Mouse (Mus musculus): Measurements from ENCODE around the gene Otoa. TPM values are rescaled to one million over a fixed set of nuclear protein-coding genes. Genes with fewer than 3 reads are reported as not detected.

Gene Otoa
- polyA plus RNA-seq, 1 experiment: 0.51 TPM

- peak in 1 of 2 experiments; percentile 17 for DNase-seq
- TF ChIP-seq POLR2A (IDR thresholded peaks at IDR 0.05; ENCODE audit: borderline replicate concordance, insufficient read depth, low read length): no peak
- Histone ChIP-seq H3K27me3 (ENCODE audit: control insufficient read depth, insufficient read depth, low read length) (no peaks in the 10 kb centered on the region; the same call in 1 of the 2 replicates), H3K27ac (ENCODE audit: insufficient read depth, low read length) (no peak overlapping the region), H3K4me1 (ENCODE audit: control insufficient read depth, insufficient read depth, low read length) (peaks cover 5% of the 10 kb centered on the region; the same call in 1 of the 2 replicates), H3K4me3 (replicated peaks; ENCODE audit: insufficient read depth, low read depth, low read length) (no peak overlapping the region)
- WGBS: 26% methylated on average over 9 of the region's 9 CpGs
These were observed 1.6 kb downstream of the Otoa start for GRCm38 (mm10) chr7:121082949-121083513.

- DNase-seq: no peak
These were observed 3.5 kb downstream of the Otoa start for GRCm38 (mm10) chr7:121084840-121085453.

DNA sequence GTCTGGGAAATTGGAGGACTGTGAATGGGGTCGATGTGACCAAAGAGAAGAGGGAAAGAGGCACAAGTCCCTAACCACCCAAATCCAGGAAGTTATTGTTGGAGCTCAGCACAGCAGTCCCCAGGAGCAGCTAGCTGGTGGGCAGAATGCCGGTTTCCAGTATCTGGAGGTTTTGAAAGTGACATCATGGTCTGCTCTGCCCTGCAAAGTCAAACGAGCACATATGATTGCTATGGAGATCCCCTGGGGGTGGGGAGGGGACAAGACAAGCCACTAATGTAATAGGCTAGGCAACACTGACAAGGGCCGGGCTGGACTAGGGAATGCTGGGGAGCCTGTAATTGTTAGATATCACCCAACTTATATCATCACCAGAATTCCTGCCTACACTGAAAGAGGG, 4.0 kb downstream of the Otoa start:
- TF ChIP-seq CTCF (IDR thresholded peaks at IDR 0.05; ENCODE audit: borderline replicate concordance, insufficient read depth, low read depth, low read length) (no peak), POLR2A (IDR thresholded peaks at IDR 0.05; ENCODE audit: borderline replicate concordance, insufficient read depth, low read length) (no peak)
- DNase-seq: no peak
- no peak overlapping the region for H3K4me3 ChIP-seq (replicated peaks; ENCODE audit: insufficient read depth, low read depth, low read length)
- WGBS: 8% methylated on average over 4 of the region's 4 CpGs
- no peak overlapping the region for H3K27ac ChIP-seq (ENCODE audit: insufficient read depth, low read length)
- peaks cover 5% of the 10 kb centered on the region; the same call in 1 of the 2 replicates for H3K4me1 ChIP-seq (ENCODE audit: control insufficient read depth, insufficient read depth, low read length)
- H3K27me3 ChIP-seq (ENCODE audit: control insufficient read depth, insufficient read depth, low read length): no peaks in the 10 kb centered on the region; the same call in 1 of the 2 replicates

More at GRCm38 (mm10) chr7:121084840-121085453, 3.5 kb downstream of the Otoa start:
- TF ChIP-seq POLR2A (IDR thresholded peaks at IDR 0.05; ENCODE audit: borderline replicate concordance, insufficient read depth, low read length) (no peak), CTCF (IDR thresholded peaks at IDR 0.05; ENCODE audit: borderline replicate concordance, insufficient read depth, low read depth, low read length) (no peak)
- H3K4me1 ChIP-seq (ENCODE audit: control insufficient read depth, insufficient read depth, low read length): peaks cover 5% of the 10 kb centered on the region; the same call in 1 of the 2 replicates
- H3K27me3 ChIP-seq (ENCODE audit: control insufficient read depth, insufficient read depth, low read length): no peaks in the 10 kb centered on the region; the same call in 1 of the 2 replicates
- H3K27ac ChIP-seq (ENCODE audit: insufficient read depth, low read length): no peak overlapping the region
- 20% methylated on average over 8 of the region's 8 CpGs for whole genome bisulfite sequencing
- no peak overlapping the region for H3K4me3 ChIP-seq (replicated peaks; ENCODE audit: insufficient read depth, low read depth, low read length)

GRCm38 (mm10) chr7:121088745-121089144, 7.3 kb downstream of the Otoa start:
- WGBS: 74% methylated on average over 5 of the region's 5 CpGs
- no peak overlapping the region for H3K27ac ChIP-seq (ENCODE audit: insufficient read depth, low read length)
- H3K4me1 ChIP-seq (ENCODE audit: control insufficient read depth, insufficient read depth, low read length): no peaks in the 10 kb centered on the region
- TF ChIP-seq CTCF (IDR thresholded peaks at IDR 0.05; ENCODE audit: borderline replicate concordance, insufficient read depth, low read depth, low read length) (0 out of 2 replicates have a peak, but pooled peaks have one; percentile 3), POLR2A (IDR thresholded peaks at IDR 0.05; ENCODE audit: borderline replicate concordance, insufficient read depth, low read length) (no peak)
- no peaks in the 10 kb centered on the region; the same call in 1 of the 2 replicates for H3K27me3 ChIP-seq (ENCODE audit: control insufficient read depth, insufficient read depth, low read length)
- H3K4me3 ChIP-seq (replicated peaks; ENCODE audit: insufficient read depth, low read depth, low read length): no peak overlapping the region
- no peak for DNase-seq

GRCm38 (mm10) chr7:121090748-121091147, 9.3 kb downstream of the Otoa start:
- H3K4me1 ChIP-seq (ENCODE audit: control insufficient read depth, insufficient read depth, low read length): no peaks in the 10 kb centered on the region
- no peak for TF ChIP-seq POLR2A (IDR thresholded peaks at IDR 0.05; ENCODE audit: borderline replicate concordance, insufficient read depth, low read length)
- TF ChIP-seq CTCF (IDR thresholded peaks at IDR 0.05; ENCODE audit: borderline replicate concordance, insufficient read depth, low read depth, low read length): no peak
- 91% methylated on average over 7 of the region's 7 CpGs for WGBS
- H3K4me3 ChIP-seq (replicated peaks; ENCODE audit: insufficient read depth, low read depth, low read length): no peak overlapping the region
- no peak for DNase-seq
- no peak overlapping the region for H3K27ac ChIP-seq (ENCODE audit: insufficient read depth, low read length)
- no peaks in the 10 kb centered on the region; the same call in 1 of the 2 replicates for H3K27me3 ChIP-seq (ENCODE audit: control insufficient read depth, insufficient read depth, low read length)

DNA sequence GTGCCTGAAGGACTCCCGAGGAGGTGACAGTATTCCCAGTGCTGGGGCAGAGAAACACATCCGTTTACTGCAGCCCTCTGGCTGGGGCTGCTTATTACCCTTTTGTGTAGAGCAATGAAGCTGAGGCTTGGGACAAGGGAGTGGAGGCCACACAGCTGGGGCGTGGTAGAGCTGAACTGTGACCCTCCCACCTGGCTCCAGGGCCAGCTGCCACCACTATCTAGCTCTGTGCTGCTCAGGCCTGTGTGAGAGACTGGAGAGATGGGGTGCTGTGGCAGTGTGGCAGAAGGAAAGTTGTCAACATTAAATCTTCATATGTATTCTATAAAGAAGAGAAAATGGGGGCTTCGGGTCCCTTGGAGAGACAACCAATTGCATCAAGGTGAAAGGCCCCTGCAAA, 11.6 kb downstream of the Otoa start:
- WGBS: 77% methylated on average over 4 of the region's 4 CpGs
- TF ChIP-seq CTCF (IDR thresholded peaks at IDR 0.05; ENCODE audit: borderline replicate concordance, insufficient read depth, low read depth, low read length): no peak
- TF ChIP-seq POLR2A (IDR thresholded peaks at IDR 0.05; ENCODE audit: borderline replicate concordance, insufficient read depth, low read length): no peak
- Histone ChIP-seq H3K27ac (ENCODE audit: insufficient read depth, low read length) (no peak overlapping the region), H3K4me3 (replicated peaks; ENCODE audit: insufficient read depth, low read depth, low read length) (no peak overlapping the region), H3K4me1 (ENCODE audit: control insufficient read depth, insufficient read depth, low read length) (no peaks in the 10 kb centered on the region), H3K27me3 (ENCODE audit: control insufficient read depth, insufficient read depth, low read length) (no peaks in the 10 kb centered on the region)
- no peak for DNase-seq

- H3K4me1 ChIP-seq (ENCODE audit: control insufficient read depth, insufficient read depth, low read length): no peaks in the 10 kb centered on the region
- no peak for DNase-seq
- no peak overlapping the region for H3K4me3 ChIP-seq (replicated peaks; ENCODE audit: insufficient read depth, low read depth, low read length)
- no peak overlapping the region for H3K27ac ChIP-seq (ENCODE audit: insufficient read depth, low read length)
- WGBS: 64% methylated on average over 10 of the region's 10 CpGs
- TF ChIP-seq CTCF (IDR thresholded peaks at IDR 0.05; ENCODE audit: borderline replicate concordance, insufficient read depth, low read depth, low read length) (no peak), POLR2A (IDR thresholded peaks at IDR 0.05; ENCODE audit: borderline replicate concordance, insufficient read depth, low read length) (no peak)
- H3K27me3 ChIP-seq (ENCODE audit: control insufficient read depth, insufficient read depth, low read length): no peaks in the 10 kb centered on the region
These were observed 17.4 kb downstream of the Otoa start for GRCm38 (mm10) chr7:121098614-121099389.

Measured in cerebellum, adult 2 months (tissue).